Mouse (Mus musculus) liver, embryonic 11.5 days (tissue): ENCODE data around the gene Rer1. TPM values are rescaled to one million over a fixed set of nuclear protein-coding genes. Genes with fewer than 3 reads are reported as not detected.

Source experiments
- ATAC-seq: fragments of 200-750 bp; cut with Nextera tagmentation; replicated peaks from 2 replicates; pipeline ENCODE4 v1.8.0; 2017; ENCODE audit warnings: moderate number of reproducible peaks, mild to moderate bottlenecking, moderate TSS enrichment, moderate library complexity; ENCODE audit not compliant: low FRiP score
- DNase-seq: peaks from one replicate; pipeline ENCODE4 v3.0.0-alpha.2; 2017; ENCODE audit warnings: low spot score
- H3K27ac ChIP-seq: fragments of 300-500 bp; sonication (generic); 2 replicates; pipeline ENCODE4 v1.5.1; 2014; ENCODE audit warnings: mild to moderate bottlenecking, low read depth, low read length, control low read depth
- H3K27me3 ChIP-seq: fragments of 300-500 bp; sonication (generic); replicated peaks from 2 replicates; pipeline ENCODE4 v1.6.1; 2014; ENCODE audit warnings: low read length, mixed read lengths; ENCODE audit not compliant: control insufficient read depth, insufficient read depth
- H3K36me3 ChIP-seq: fragments of 300-500 bp; sonication (generic); 2 replicates; pipeline ENCODE4 v1.6.1; 2014; ENCODE audit warnings: mild to moderate bottlenecking, low read length, moderate library complexity, mixed read lengths; ENCODE audit not compliant: control insufficient read depth, insufficient read depth
- H3K4me1 ChIP-seq: fragments of 300-500 bp; sonication (generic); replicated peaks from 2 replicates; pipeline ENCODE4 v1.6.1; 2014; ENCODE audit warnings: low read length, mixed read lengths; ENCODE audit not compliant: control insufficient read depth, insufficient read depth
- H3K4me2 ChIP-seq: fragments of 300-500 bp; sonication (generic); 2 replicates; pipeline ENCODE4 v1.6.1; 2014; ENCODE audit warnings: mild to moderate bottlenecking, control low read depth, moderate library complexity
- H3K4me3 ChIP-seq: fragments of 300-500 bp; sonication (generic); 2 replicates; pipeline ENCODE4 v1.5.1; 2014; ENCODE audit warnings: low read depth, low read length, control low read depth
- H3K9ac ChIP-seq: fragments of 300-500 bp; sonication (generic); 2 replicates; pipeline ENCODE4 v1.6.1; 2014; ENCODE audit warnings: low read depth, low read length, control low read depth
- H3K9me3 ChIP-seq: fragments of 300-500 bp; sonication (generic); 2 replicates; pipeline ENCODE4 v1.6.1; 2016; ENCODE audit warnings: low read length, inconsistent platforms, mixed read lengths; ENCODE audit not compliant: control insufficient read depth
- WGBS: fragments of 180-500 bp; shearing (Covaris S2); extraction: QIAGEN DNeasy Blood & Tissue Kit; methylation state at CpG from one replicate; pipeline ENCODE4 v1.1.7; 2014; 5-methylcytosine and 5-hydroxymethylcytosine counted together
- polyA plus RNA-seq: library from polyadenylated mRNA; unstranded; fragments of >200 nt; fragmentation: Nextera tagmentation; extraction: Ambion mirVana; gene quantifications from 2 replicates; pipeline ENCODE4 v1.2.1, GENCODE M21; 2014

The Rer1 gene
- polyA plus RNA-seq, 1 experiment from 2014 or later = 168 TPM

DNA sequence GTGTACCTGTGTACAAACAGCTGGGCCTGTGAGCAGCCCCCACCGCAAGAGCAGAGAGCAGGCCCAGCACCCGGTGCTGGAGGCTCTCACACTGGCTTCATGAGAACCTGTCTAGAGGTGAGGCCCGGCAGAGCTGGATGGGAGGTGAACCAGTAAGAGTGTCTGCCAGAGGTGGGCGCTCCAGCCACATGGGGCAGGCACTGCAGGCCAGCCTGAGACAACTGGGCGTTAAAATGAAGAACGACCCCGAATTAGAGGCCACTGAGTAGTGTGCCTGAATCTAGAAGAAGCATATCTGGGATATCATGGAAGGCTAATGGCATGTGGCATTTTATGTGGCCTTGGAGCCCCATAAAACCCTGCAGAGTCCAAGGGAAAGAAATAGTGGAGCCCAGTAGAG is 33.9 kb upstream of the Rer1 start:
- Histone ChIP-seq H3K4me3 (no peak overlapping the region), H3K9ac (no peak overlapping the region), H3K36me3 (no peaks in the 10 kb centered on the region), H3K4me2 (no peak overlapping the region; the same call in 1 of the 2 replicates), H3K27ac (0 out of 2 replicates have a peak overlapping the region, but pooled peaks have one; percentile 25), H3K9me3 (no peaks in the 10 kb centered on the region), H3K27me3 (no peaks in the 10 kb centered on the region), H3K4me1 (peaks cover 56% of the 10 kb centered on the region)
- ATAC-seq = no peak
- 80% methylated on average over 7 of the region's 7 CpGs for WGBS
- no peak for DNase-seq

DNA sequence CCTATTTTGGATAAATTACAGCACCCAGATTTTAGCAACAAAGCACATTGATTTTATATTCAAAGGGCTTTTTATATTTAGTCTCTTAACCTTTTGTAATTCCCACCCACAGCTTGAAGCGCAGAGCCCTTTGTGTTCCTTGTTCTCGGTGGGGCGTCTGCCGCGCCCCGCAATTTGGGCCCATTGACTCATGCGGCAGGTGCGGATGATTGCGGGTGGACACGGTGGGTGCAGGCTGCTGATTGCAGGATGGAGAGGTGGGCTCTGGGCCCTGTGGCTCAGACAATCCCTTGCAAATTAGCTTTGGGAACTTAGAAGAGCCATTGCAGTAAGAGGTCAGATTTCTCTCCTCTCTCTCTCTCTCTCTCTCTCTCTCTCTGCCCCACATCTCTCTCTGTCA is 32.1 kb upstream of the Rer1 start:
- WGBS = 88% methylated on average over 10 of the region's 10 CpGs
- Histone ChIP-seq H3K9me3 (no peaks in the 10 kb centered on the region), H3K27ac (no peak overlapping the region), H3K4me2 (no peak overlapping the region), H3K9ac (no peak overlapping the region), H3K27me3 (no peaks in the 10 kb centered on the region), H3K4me3 (no peak overlapping the region), H3K36me3 (no peaks in the 10 kb centered on the region), H3K4me1 (peaks cover 44% of the 10 kb centered on the region)
- no peak for DNase-seq
- no peak for ATAC-seq

DNA sequence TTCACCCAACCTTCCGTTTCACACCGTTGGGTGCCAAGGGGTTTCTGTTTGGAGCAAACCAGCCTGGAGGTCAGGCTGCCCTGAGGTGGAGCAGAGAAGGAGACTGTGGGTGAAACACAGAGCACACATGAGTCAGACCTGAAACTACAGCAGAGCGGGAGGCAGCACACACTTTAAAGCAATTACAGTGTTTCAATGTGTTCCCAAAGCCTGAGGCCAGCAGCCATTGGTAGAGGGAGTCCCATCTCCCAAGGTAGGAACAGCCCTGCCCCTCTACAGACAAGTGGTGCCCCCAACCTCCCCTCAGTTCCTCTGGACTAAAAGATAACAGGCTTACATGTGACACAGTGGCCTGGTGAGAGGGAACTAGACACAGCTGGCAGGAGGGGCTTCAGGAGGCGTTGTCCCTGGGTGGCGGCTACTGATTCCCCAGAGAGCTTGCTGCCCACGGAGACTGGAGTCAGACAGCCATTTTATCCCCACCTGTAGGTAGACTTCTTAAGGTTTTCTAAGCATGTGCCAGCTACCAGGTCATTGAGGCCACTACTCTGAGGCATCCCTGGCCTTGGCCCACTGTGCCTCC is 31.3 kb upstream of the Rer1 start:
- no peaks in the 10 kb centered on the region for H3K36me3 ChIP-seq
- H3K9me3 ChIP-seq = no peaks in the 10 kb centered on the region
- no peaks in the 10 kb centered on the region for H3K27me3 ChIP-seq
- ATAC-seq (peak; percentile 90), DNase-seq (no peak)
- peaks cover 41% of the 10 kb centered on the region for H3K4me1 ChIP-seq
- H3K9ac ChIP-seq = no peak overlapping the region
- 60% methylated on average over 6 of the region's 6 CpGs for WGBS
- peak overlapping the region; percentile 36 for H3K4me2 ChIP-seq
- peak overlapping the region; percentile 58; the same call in 1 of the 2 replicates for H3K27ac ChIP-seq
- no peak overlapping the region for H3K4me3 ChIP-seq

DNA sequence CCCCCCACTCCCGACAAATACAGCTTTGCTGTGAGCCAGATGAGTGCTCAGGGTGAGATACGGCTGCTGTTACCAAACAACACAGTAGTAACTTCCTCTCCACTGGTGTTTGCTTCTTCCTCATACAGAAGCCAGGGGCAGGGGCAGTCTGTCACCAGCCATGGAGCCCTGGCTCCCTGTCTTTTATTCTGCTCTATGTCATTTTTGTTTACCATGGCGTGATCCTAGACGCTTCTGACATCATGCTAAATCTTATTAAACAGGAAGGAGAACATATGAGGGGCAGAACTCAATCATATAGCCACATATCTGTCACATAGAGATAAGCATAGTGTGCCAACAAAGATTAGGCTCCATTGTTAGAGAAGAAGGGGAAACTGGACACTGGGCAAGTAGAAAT is 30.4 kb upstream of the Rer1 start:
- Histone ChIP-seq H3K27me3 (no peaks in the 10 kb centered on the region), H3K4me1 (peaks cover 37% of the 10 kb centered on the region), H3K4me3 (no peak overlapping the region), H3K27ac (no peak overlapping the region; the same call in 1 of the 2 replicates), H3K36me3 (no peaks in the 10 kb centered on the region), H3K9me3 (no peaks in the 10 kb centered on the region), H3K4me2 (peak overlapping the region; percentile 36; the same call in 1 of the 2 replicates), H3K9ac (no peak overlapping the region)
- WGBS = 45% methylated on average over 4 of the region's 4 CpGs
- DNase-seq (no peak), ATAC-seq (peak; percentile 40)

DNA sequence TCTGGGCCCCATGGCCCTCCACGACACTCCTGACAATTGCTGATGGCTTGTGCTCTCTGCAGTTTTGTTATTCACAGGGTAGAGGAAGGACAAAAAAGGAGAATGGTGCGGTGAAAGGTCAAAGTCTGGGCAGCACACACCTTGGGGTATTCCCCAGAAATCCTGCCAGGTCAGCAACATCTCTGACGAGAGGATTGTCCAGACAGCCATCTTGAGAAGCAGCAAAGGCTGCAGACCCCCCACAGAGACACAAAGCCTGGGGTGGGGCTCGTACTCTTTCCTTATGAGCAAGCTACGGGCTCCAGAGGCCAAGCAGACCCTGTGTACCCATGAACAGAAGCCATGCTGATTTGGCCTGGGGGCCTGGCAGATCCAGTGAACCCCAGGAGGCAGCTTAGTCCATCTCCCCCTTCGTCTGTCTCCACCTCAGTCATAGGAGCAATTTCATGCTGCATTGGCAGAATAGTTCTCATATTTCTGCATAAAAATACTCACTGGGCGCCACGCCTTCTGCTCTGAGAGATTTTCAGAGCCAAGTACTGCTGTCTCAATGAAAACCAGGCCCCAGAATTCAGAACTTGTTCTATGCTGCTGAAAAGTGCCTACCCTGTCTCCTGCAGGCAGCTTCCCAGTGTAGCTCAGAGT is 27.7 kb upstream of the Rer1 start:
- H3K4me2 ChIP-seq = no peak overlapping the region
- no peaks in the 10 kb centered on the region for H3K36me3 ChIP-seq
- no peak overlapping the region for H3K4me3 ChIP-seq
- H3K27me3 ChIP-seq = no peaks in the 10 kb centered on the region
- H3K9ac ChIP-seq = no peak overlapping the region
- H3K27ac ChIP-seq = no peak overlapping the region
- no peak for ATAC-seq
- no peaks in the 10 kb centered on the region for H3K9me3 ChIP-seq
- 78% methylated on average over 8 of the region's 8 CpGs for WGBS
- DNase-seq = no peak
- H3K4me1 ChIP-seq = peaks cover 20% of the 10 kb centered on the region

DNA sequence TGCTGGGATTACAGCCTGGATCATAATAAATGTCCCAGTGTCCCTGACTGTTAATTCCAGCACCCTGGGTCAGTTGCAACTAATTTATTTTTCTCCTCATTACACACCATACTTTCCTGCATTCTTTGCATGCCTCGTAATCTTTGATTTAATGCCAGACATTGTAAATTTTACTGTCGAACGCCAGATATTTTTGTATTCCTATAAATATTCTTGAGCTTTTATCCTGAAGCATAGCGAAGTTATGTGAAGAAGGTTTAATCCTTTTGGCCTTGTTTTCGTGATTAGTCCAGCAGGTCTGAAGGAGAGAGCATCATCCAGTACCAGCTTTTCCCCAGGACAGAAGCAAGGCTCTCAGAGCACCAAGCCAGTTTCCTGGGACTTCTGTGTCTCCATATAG is 23.3 kb upstream of the Rer1 start:
- no peak for DNase-seq
- Histone ChIP-seq H3K9me3 (no peaks in the 10 kb centered on the region), H3K27ac (no peak overlapping the region), H3K4me2 (no peak overlapping the region), H3K9ac (no peak overlapping the region), H3K27me3 (no peaks in the 10 kb centered on the region), H3K36me3 (no peaks in the 10 kb centered on the region), H3K4me1 (0 out of 2 replicates have a peak, but pooled peaks cover 2% of the 10 kb centered on the region), H3K4me3 (no peak overlapping the region)
- no peak for ATAC-seq
- WGBS = 75% methylated on average over 5 of the region's 5 CpGs

DNA sequence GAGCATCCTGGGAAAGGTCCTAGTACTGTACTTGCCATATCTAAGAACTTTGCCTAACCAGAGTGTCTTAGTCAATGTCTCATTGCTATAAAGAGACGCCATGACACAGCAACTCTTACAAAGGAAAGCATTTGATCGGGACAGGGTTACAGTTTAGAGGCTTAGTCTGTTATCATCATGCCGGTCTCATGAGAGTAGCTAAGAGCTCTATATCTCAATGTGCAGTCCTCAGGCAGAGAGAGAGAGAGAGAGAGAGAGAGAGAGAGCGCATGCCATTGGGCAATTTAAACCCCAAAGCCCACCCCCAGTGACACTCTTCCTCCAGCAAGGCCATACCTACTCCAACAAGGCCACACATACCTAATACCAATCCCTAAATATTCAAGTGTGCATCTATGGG is 21.7 kb upstream of the Rer1 start:
- Histone ChIP-seq H3K4me3 (no peak overlapping the region), H3K27ac (peak overlapping the region; percentile 59), H3K9me3 (no peaks in the 10 kb centered on the region), H3K4me1 (0 out of 2 replicates have a peak, but pooled peaks cover 2% of the 10 kb centered on the region), H3K36me3 (no peaks in the 10 kb centered on the region), H3K4me2 (no peak overlapping the region), H3K27me3 (no peaks in the 10 kb centered on the region), H3K9ac (no peak overlapping the region)
- DNase-seq (no peak), ATAC-seq (peak; percentile 86)
- WGBS = 62% methylated on average over 4 of the region's 4 CpGs

DNA sequence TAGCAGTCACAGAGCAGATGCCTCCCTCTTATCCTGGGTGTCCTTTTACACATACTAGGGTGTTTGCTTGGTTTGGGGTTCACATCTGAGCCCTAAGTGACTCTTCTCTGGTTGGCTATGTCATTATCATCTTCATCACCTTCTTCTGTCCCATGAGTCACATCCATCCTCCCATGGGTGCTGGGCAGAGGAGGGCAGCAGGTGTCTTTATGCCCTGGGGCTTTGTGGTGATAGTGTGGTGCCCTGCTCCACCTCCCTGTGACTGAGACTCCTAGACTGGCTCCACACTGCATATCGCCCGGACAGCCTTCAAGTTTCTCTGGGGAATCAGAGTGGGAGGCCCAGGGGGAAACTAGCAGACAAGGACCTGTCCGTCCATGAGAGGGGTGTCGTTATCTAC is 12.4 kb upstream of the Rer1 start:
- H3K27me3 ChIP-seq = no peaks in the 10 kb centered on the region; the same call in 1 of the 2 replicates
- WGBS = 77% methylated on average over 4 of the region's 4 CpGs
- DNase-seq = no peak
- no peak overlapping the region for H3K4me3 ChIP-seq
- no peaks in the 10 kb centered on the region for H3K4me1 ChIP-seq
- H3K4me2 ChIP-seq = no peak overlapping the region
- ATAC-seq = no peak
- no peak overlapping the region for H3K9ac ChIP-seq
- H3K27ac ChIP-seq = no peak overlapping the region
- H3K36me3 ChIP-seq = no peaks in the 10 kb centered on the region
- no peaks in the 10 kb centered on the region for H3K9me3 ChIP-seq

DNA sequence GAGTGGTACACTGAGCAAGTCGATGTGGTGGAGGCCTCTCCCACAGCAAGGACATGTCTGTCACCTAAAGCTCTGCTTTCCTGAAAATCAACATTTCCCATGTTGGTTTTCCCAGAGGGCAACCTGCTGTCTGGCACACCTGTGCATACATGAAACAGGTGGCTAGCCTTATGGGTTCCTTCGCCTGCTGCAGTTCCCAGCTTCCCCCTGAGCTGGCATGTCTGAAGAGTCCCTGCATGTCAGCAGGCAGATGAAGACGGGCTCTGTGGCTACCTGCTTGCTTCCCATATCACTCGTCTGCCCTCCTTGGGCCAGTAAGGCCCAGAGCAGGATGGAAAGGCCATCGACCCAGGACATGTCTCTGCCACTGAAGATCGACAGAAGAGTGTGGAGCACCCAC is 11.3 kb upstream of the Rer1 start:
- H3K36me3 ChIP-seq = peaks cover 3% of the 10 kb centered on the region; the same call in 1 of the 2 replicates
- 73% methylated on average over 6 of the region's 6 CpGs for WGBS
- H3K9ac ChIP-seq = no peak overlapping the region
- H3K4me3 ChIP-seq = no peak overlapping the region; the same call in 1 of the 2 replicates
- H3K4me2 ChIP-seq = no peak overlapping the region
- ATAC-seq = no peak
- H3K9me3 ChIP-seq = no peaks in the 10 kb centered on the region
- H3K27ac ChIP-seq = no peak overlapping the region
- no peaks in the 10 kb centered on the region for H3K4me1 ChIP-seq
- DNase-seq = no peak
- H3K27me3 ChIP-seq = no peaks in the 10 kb centered on the region; the same call in 1 of the 2 replicates
